Mouse (Mus musculus) hindbrain, postnatal 0 days (tissue): Measurements from ENCODE around the gene St8sia2. TPM values are rescaled to one million over a fixed set of nuclear protein-coding genes. Genes with fewer than 3 reads are reported as not detected.
"Not testable (repeated sequence)": the region's sequence is repeated elsewhere in the genome, so short reads cannot be mapped to it uniquely, and the experiment has no call there.

ENCODE experiments used
- ATAC-seq: fragments of 200-750 bp; cut with Nextera tagmentation; 2 replicates; pipeline ENCODE4 v1.8.0; 2017; ENCODE audit warnings: mild to moderate bottlenecking, moderate TSS enrichment, moderate library complexity
- DNase-seq: peaks from one replicate; pipeline ENCODE4 v3.0.0-alpha.2; 2015; ENCODE audit warnings: low spot score
- H3K27ac ChIP-seq: fragments of 300-500 bp; sonication (generic); 2 replicates; pipeline ENCODE4 v1.5.1; 2014; ENCODE audit warnings: mild to moderate bottlenecking
- H3K27me3 ChIP-seq: fragments of 300-500 bp; sonication (generic); 2 replicates; pipeline ENCODE4 v1.6.1; 2014; ENCODE audit warnings: low read length, mixed read lengths; ENCODE audit not compliant: insufficient read depth
- H3K36me3 ChIP-seq: fragments of 300-500 bp; sonication (generic); 2 replicates; pipeline ENCODE4 v1.6.1; 2014; ENCODE audit warnings: low read length, mixed read lengths; ENCODE audit not compliant: insufficient read depth
- H3K4me1 ChIP-seq: fragments of 300-500 bp; sonication (generic); 2 replicates; pipeline ENCODE4 v1.6.1; 2014; ENCODE audit warnings: antibody characterized with exemption, low read length, mixed read lengths; ENCODE audit not compliant: insufficient read depth
- H3K4me2 ChIP-seq: fragments of 300-500 bp; sonication (generic); 2 replicates; pipeline ENCODE4 v1.6.1; 2014; ENCODE audit warnings: low read depth, mild to moderate bottlenecking, low read length, moderate library complexity, mixed read lengths
- H3K4me3 ChIP-seq: fragments of 300-500 bp; sonication (generic); 2 replicates; pipeline ENCODE4 v1.5.1; 2014; ENCODE audit warnings: low read length
- H3K9ac ChIP-seq: fragments of 300-500 bp; sonication (generic); replicated peaks from 2 replicates; pipeline ENCODE4 v1.6.1; 2014; ENCODE audit warnings: mild to moderate bottlenecking, low read length, moderate library complexity, mixed read lengths
- H3K9me3 ChIP-seq: fragments of 300-500 bp; sonication (generic); 2 replicates; pipeline ENCODE4 v1.6.1; 2016; ENCODE audit warnings: low read length, mixed read lengths
- CTCF ChIP-seq: IDR thresholded peaks from 2 replicates; pipeline ENCODE4 v1.5.1; 2016; ENCODE audit warnings: antibody characterized with exemption, control low read depth, low read depth
- WGBS: fragments of 180-500 bp; shearing (Covaris S2); extraction: QIAGEN DNeasy Blood & Tissue Kit; methylation state at CpG from one replicate; pipeline ENCODE4 v1.1.7; 2014; 5-methylcytosine and 5-hydroxymethylcytosine counted together
- polyA plus RNA-seq: library from polyadenylated mRNA; unstranded; fragments of >200 nt; fragmentation: Nextera tagmentation; extraction: Ambion mirVana; gene quantifications from 2 replicates; pipeline ENCODE4 v1.2.1, GENCODE M21; 2015
- total RNA-seq: library from RNA; depleted of rRNA; stranded (reverse); fragments of >200 nt; gene quantifications from 2 replicates; pipeline ENCODE4 v1.2.3, GENCODE M21; 2014

St8sia2 gene
- total and polyA plus RNA-seq, 2 experiments from 2014 or later, result 45.1 to 54.8 TPM

DNA sequence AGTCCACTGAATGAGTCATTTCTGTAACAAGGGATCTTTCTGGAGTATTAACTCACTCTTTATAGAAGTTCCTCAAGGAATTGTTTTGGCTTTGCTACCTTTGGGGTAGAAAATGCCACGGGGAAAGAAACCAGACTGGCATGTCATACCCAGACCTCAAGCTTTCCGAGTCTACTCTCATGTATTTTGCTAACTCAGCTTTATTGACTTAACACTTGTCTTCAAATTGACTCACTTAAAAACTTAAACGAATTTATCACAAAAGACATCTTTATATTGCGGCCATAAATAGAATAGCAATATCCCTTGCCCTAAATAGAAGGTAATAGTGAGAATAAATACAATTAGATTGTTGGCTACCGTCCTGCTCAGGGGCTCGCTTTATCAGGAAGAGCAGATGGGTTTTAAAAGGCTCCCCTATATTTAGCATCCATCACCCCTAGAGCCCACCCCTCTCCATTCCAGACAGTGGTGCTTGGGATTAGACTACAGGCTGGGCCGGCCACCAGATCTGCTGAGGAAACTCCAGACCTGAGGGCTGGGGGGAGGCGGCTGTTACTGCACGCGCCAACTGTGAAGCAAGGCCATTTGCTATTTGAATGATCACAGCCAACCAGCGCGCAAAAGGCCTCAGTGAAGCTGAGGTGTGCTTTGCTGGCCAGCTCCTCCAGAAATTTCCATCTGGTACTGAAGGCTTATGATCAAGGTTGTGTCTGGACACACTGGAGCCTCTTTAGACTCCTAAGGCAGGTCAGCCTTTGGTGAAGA, 12.6 kb downstream of the St8sia2 start:
- Histone ChIP-seq H3K4me1 (peaks cover 4% of the 10 kb centered on the region), H3K27ac (no peak overlapping the region), H3K4me2 (no peak overlapping the region), H3K27me3 (no peaks in the 10 kb centered on the region), H3K4me3 (no peak overlapping the region), H3K36me3 (no peaks in the 10 kb centered on the region), H3K9ac (no peak overlapping the region), H3K9me3 (no peaks in the 10 kb centered on the region)
- ATAC-seq (no peak), DNase-seq (no peak)
- TF ChIP-seq CTCF, result no peak
- 78% methylated on average over 12 of the region's 12 CpGs for WGBS

DNA sequence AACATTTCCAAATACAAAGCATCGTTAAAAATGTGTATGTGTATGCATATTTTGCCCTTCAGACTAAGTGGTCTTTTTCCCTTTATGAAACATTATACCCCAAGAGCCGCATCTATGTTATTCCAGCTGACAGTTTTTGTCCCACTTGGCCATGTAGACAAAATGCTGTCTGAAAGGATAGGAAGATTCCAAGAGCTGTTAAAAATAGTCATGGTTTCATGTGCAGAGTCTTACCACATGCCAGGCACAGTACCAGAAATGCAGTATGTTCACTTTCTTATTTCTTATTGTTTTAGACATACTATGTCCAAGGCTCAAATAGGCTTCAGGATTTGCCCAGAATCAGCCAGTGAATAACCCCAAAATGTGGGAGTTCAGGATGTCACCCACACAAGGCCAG, 24.1 kb downstream of the St8sia2 start:
- Histone ChIP-seq H3K27ac (no peak overlapping the region), H3K36me3 (no peaks in the 10 kb centered on the region), H3K9ac (no peak overlapping the region), H3K4me1 (0 out of 2 replicates have a peak, but pooled peaks cover 4% of the 10 kb centered on the region), H3K4me3 (no peak overlapping the region), H3K4me2 (no peak overlapping the region), H3K27me3 (no peaks in the 10 kb centered on the region), H3K9me3 (no peaks in the 10 kb centered on the region)
- 93% methylated on average over 2 of the region's 2 CpGs for WGBS
- TF ChIP-seq CTCF, result no peak
- ATAC-seq, result no peak
- no peak for DNase-seq

- not testable (repeated sequence) for H3K4me3 ChIP-seq, H3K4me2 ChIP-seq, H3K36me3 ChIP-seq, H3K4me1 ChIP-seq, H3K27ac ChIP-seq, DNase-seq, H3K9ac ChIP-seq, H3K27me3 ChIP-seq, H3K9me3 ChIP-seq, ATAC-seq
- WGBS, result 64% methylated on average over 5 of the region's 5 CpGs
These were observed 41.3 kb downstream of the St8sia2 start for GRCm38 (mm10) chr7:73972157-73972556.

- no peak for TF ChIP-seq CTCF
- H3K4me1 ChIP-seq, result no peaks in the 10 kb centered on the region
- no peak overlapping the region for H3K27ac ChIP-seq
- DNase-seq, result no peak
- peaks cover 12% of the 10 kb centered on the region for H3K36me3 ChIP-seq
- no peak overlapping the region for H3K9ac ChIP-seq
- no peak overlapping the region for H3K4me3 ChIP-seq
- H3K9me3 ChIP-seq, result no peaks in the 10 kb centered on the region
- H3K27me3 ChIP-seq, result no peaks in the 10 kb centered on the region
- no peak overlapping the region for H3K4me2 ChIP-seq
- no peak for ATAC-seq
- WGBS, result 89% methylated on average over 3 of the region's 3 CpGs
These were observed 48.3 kb downstream of the St8sia2 start for GRCm38 (mm10) chr7:73965164-73965563.

GRCm38 (mm10) chr7:73962431-73962830, 51.1 kb downstream of the St8sia2 start:
- Histone ChIP-seq H3K27ac (no peak overlapping the region), H3K27me3 (no peaks in the 10 kb centered on the region), H3K9ac (no peak overlapping the region), H3K4me1 (no peaks in the 10 kb centered on the region), H3K4me2 (no peak overlapping the region), H3K9me3 (no peaks in the 10 kb centered on the region), H3K36me3 (peaks cover 13% of the 10 kb centered on the region), H3K4me3 (no peak overlapping the region)
- TF ChIP-seq CTCF, result no peak
- DNase-seq, result no peak
- ATAC-seq, result no peak
- 91% methylated on average over 5 of the region's 5 CpGs for WGBS

GRCm38 (mm10) chr7:73954441-73954840, 59.0 kb downstream of the St8sia2 start:
- Histone ChIP-seq H3K36me3 (peaks cover 9% of the 10 kb centered on the region; the same call in 1 of the 2 replicates), H3K4me3 (no peak overlapping the region), H3K4me1 (0 out of 2 replicates have a peak, but pooled peaks cover 6% of the 10 kb centered on the region), H3K4me2 (no peak overlapping the region), H3K27me3 (no peaks in the 10 kb centered on the region), H3K9me3 (no peaks in the 10 kb centered on the region), H3K9ac (no peak overlapping the region), H3K27ac (no peak overlapping the region)
- DNase-seq (peak; percentile 69), ATAC-seq (peak; percentile 36; the same call in 1 of the 2 replicates)
- 19% methylated on average over 5 of the region's 5 CpGs for whole genome bisulfite sequencing
- no peak for TF ChIP-seq CTCF

DNA sequence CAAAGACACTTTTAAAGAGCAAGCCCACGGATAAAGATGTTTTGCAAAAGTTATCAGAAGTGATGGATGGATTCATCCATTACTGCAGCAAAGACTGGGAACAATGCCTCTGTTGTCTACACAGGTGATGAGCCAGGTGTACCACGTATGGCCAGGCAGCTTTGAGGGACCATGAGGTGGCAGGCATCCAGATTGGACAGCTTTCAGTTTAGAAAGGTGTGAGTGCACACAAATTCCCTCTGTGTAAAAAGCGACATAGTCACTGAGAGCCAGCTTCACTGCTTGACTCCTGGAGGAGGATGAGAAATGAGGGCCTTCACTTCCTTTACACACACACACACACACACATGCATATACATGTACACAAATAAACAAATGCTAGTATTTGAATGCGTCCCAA, 60.4 kb downstream of the St8sia2 start:
- no peak overlapping the region for H3K4me3 ChIP-seq
- no peak for TF ChIP-seq CTCF
- 0 out of 2 replicates have a peak, but pooled peaks cover 6% of the 10 kb centered on the region for H3K4me1 ChIP-seq
- no peaks in the 10 kb centered on the region for H3K27me3 ChIP-seq
- H3K27ac ChIP-seq, result no peak overlapping the region
- no peaks in the 10 kb centered on the region for H3K9me3 ChIP-seq
- DNase-seq, result peak; percentile 39
- peaks cover 9% of the 10 kb centered on the region; the same call in 1 of the 2 replicates for H3K36me3 ChIP-seq
- 71% methylated on average over 4 of the region's 4 CpGs for WGBS
- ATAC-seq, result no peak
- no peak overlapping the region for H3K9ac ChIP-seq
- no peak overlapping the region for H3K4me2 ChIP-seq
